Mouse (Mus musculus) midbrain, embryonic 11.5 days (tissue): ENCODE results near the gene Klhl31. TPM values are rescaled to one million over a fixed set of nuclear protein-coding genes. Genes with fewer than 3 reads are reported as not detected.
A peak's percentile ranks its signal among the peaks of the same experiment; 100 is the strongest.

ENCODE experiments used
- ATAC-seq: fragments of 200-750 bp; cut with Nextera tagmentation; 2 replicates; pipeline ENCODE4 v1.8.0; 2017; ENCODE audit warnings: moderate TSS enrichment, moderate library complexity; ENCODE audit not compliant: low FRiP score
- DNase-seq: peaks from one replicate; pipeline ENCODE4 v3.0.0; 2015; ENCODE audit warnings: low spot score; ENCODE audit errors: missing footprints
- H3K27ac ChIP-seq: fragments of 300-500 bp; sonication (generic); 2 replicates; pipeline ENCODE4 v1.5.1; 2014; ENCODE audit warnings: low read depth, low read length
- H3K27me3 ChIP-seq: fragments of 300-500 bp; sonication (generic); 2 replicates; pipeline ENCODE4 v1.6.1; 2014; ENCODE audit warnings: mild to moderate bottlenecking, low read length, moderate library complexity, mixed read lengths; ENCODE audit not compliant: control insufficient read depth, insufficient read depth
- H3K36me3 ChIP-seq: fragments of 300-500 bp; sonication (generic); 2 replicates; pipeline ENCODE4 v1.6.1; 2014; ENCODE audit warnings: mild to moderate bottlenecking, low read length, moderate library complexity, mixed read lengths; ENCODE audit not compliant: control insufficient read depth, insufficient read depth
- H3K4me1 ChIP-seq: fragments of 300-500 bp; sonication (generic); 2 replicates; pipeline ENCODE4 v1.6.1; 2014; ENCODE audit warnings: low read length; ENCODE audit not compliant: control insufficient read depth, insufficient read depth
- H3K4me2 ChIP-seq: fragments of 300-500 bp; sonication (generic); 2 replicates; pipeline ENCODE4 v1.6.1; 2014; ENCODE audit warnings: mild to moderate bottlenecking, moderate library complexity
- H3K4me3 ChIP-seq: fragments of 300-500 bp; sonication (generic); 2 replicates; pipeline ENCODE4 v1.5.1; 2014; ENCODE audit warnings: low read depth, low read length
- H3K9ac ChIP-seq: fragments of 300-500 bp; sonication (generic); 2 replicates; pipeline ENCODE4 v1.6.1; 2014; ENCODE audit warnings: low read length
- H3K9me3 ChIP-seq: fragments of 300-500 bp; sonication (generic); 2 replicates; pipeline ENCODE4 v1.6.1; 2016; ENCODE audit warnings: low read length; ENCODE audit not compliant: control insufficient read depth
- WGBS: fragments of 180-500 bp; shearing (Covaris S2); extraction: QIAGEN DNeasy Blood & Tissue Kit; methylation state at CpG from one replicate; pipeline ENCODE4 v1.1.7; 2014; 5-methylcytosine and 5-hydroxymethylcytosine counted together
- polyA plus RNA-seq: library from polyadenylated mRNA; unstranded; fragments of >200 nt; fragmentation: Nextera tagmentation; extraction: Ambion mirVana; gene quantifications from 2 replicates; pipeline ENCODE4 v1.2.1, GENCODE M21; 2014

Gene Klhl31
- polyA plus RNA-seq, 1 experiment from 2014 or later: 0.14 TPM

- Histone ChIP-seq H3K4me3 (no peak overlapping the region), H3K4me2 (no peak overlapping the region), H3K36me3 (no peaks in the 10 kb centered on the region), H3K9me3 (no peaks in the 10 kb centered on the region; the same call in 1 of the 2 replicates), H3K4me1 (no peaks in the 10 kb centered on the region), H3K9ac (no peak overlapping the region), H3K27ac (no peak overlapping the region), H3K27me3 (no peaks in the 10 kb centered on the region)
- WGBS: 85% methylated on average over 6 of the region's 6 CpGs
- peak; percentile 44 for DNase-seq
- no peak for ATAC-seq
These were observed 33.8 kb downstream of the Klhl31 start for GRCm38 (mm10) chr9:77670095-77670494.

- Histone ChIP-seq H3K36me3 (no peaks in the 10 kb centered on the region), H3K4me2 (no peak overlapping the region), H3K27ac (no peak overlapping the region), H3K9ac (no peak overlapping the region), H3K4me3 (no peak overlapping the region), H3K4me1 (no peaks in the 10 kb centered on the region), H3K9me3 (no peaks in the 10 kb centered on the region; the same call in 1 of the 2 replicates), H3K27me3 (no peaks in the 10 kb centered on the region)
- DNase-seq (no peak), ATAC-seq (no peak)
- WGBS: 89% methylated on average over 5 of the region's 5 CpGs
These were observed 34.7 kb downstream of the Klhl31 start for GRCm38 (mm10) chr9:77671004-77671403.

GRCm38 (mm10) chr9:77673218-77673617 is 36.9 kb downstream of the Klhl31 start:
- H3K4me3 ChIP-seq: no peak overlapping the region
- no peaks in the 10 kb centered on the region for H3K36me3 ChIP-seq
- no peaks in the 10 kb centered on the region; the same call in 1 of the 2 replicates for H3K9me3 ChIP-seq
- H3K27me3 ChIP-seq: no peaks in the 10 kb centered on the region
- H3K4me1 ChIP-seq: no peaks in the 10 kb centered on the region
- peak; percentile 26 for DNase-seq
- H3K4me2 ChIP-seq: no peak overlapping the region
- no peak for ATAC-seq
- WGBS: 89% methylated on average over 4 of the region's 4 CpGs
- H3K9ac ChIP-seq: no peak overlapping the region
- H3K27ac ChIP-seq: no peak overlapping the region

GRCm38 (mm10) chr9:77673986-77674385 is 37.7 kb downstream of the Klhl31 start:
- Histone ChIP-seq H3K9me3 (no peaks in the 10 kb centered on the region; the same call in 1 of the 2 replicates), H3K27me3 (no peaks in the 10 kb centered on the region), H3K9ac (no peak overlapping the region), H3K36me3 (no peaks in the 10 kb centered on the region), H3K27ac (no peak overlapping the region), H3K4me3 (no peak overlapping the region), H3K4me2 (no peak overlapping the region), H3K4me1 (no peaks in the 10 kb centered on the region)
- WGBS: 86% methylated on average over 2 of the region's 2 CpGs
- ATAC-seq (no peak), DNase-seq (peak; percentile 21)

GRCm38 (mm10) chr9:77684938-77685337 is 48.6 kb downstream of the Klhl31 start:
- DNase-seq (no peak), ATAC-seq (no peak)
- 85% methylated on average over 4 of the region's 4 CpGs for WGBS
- H3K9ac ChIP-seq: no peak overlapping the region
- H3K4me3 ChIP-seq: no peak overlapping the region
- no peaks in the 10 kb centered on the region for H3K27me3 ChIP-seq
- H3K27ac ChIP-seq: no peak overlapping the region
- no peak overlapping the region for H3K4me2 ChIP-seq
- no peaks in the 10 kb centered on the region for H3K4me1 ChIP-seq
- no peaks in the 10 kb centered on the region for H3K36me3 ChIP-seq
- H3K9me3 ChIP-seq: no peaks in the 10 kb centered on the region

GRCm38 (mm10) chr9:77685825-77686500 is 49.7 kb downstream of the Klhl31 start:
- no peak overlapping the region for H3K27ac ChIP-seq
- no peak overlapping the region for H3K4me2 ChIP-seq
- no peaks in the 10 kb centered on the region for H3K4me1 ChIP-seq
- no peaks in the 10 kb centered on the region for H3K36me3 ChIP-seq
- ATAC-seq: no peak
- no peaks in the 10 kb centered on the region for H3K9me3 ChIP-seq
- 87% methylated on average over 5 of the region's 5 CpGs for WGBS
- H3K9ac ChIP-seq: no peak overlapping the region
- no peaks in the 10 kb centered on the region for H3K27me3 ChIP-seq
- DNase-seq: no peak
- H3K4me3 ChIP-seq: no peak overlapping the region

GRCm38 (mm10) chr9:77692707-77693106 is 56.4 kb downstream of the Klhl31 start:
- Histone ChIP-seq H3K27ac (no peak overlapping the region), H3K27me3 (no peaks in the 10 kb centered on the region), H3K4me2 (no peak overlapping the region), H3K9me3 (no peaks in the 10 kb centered on the region; the same call in 1 of the 2 replicates), H3K4me3 (no peak overlapping the region), H3K9ac (no peak overlapping the region), H3K36me3 (no peaks in the 10 kb centered on the region), H3K4me1 (no peaks in the 10 kb centered on the region)
- DNase-seq (no peak), ATAC-seq (no peak)
- 80% methylated on average over 7 of the region's 7 CpGs for WGBS

- WGBS: 93% methylated on average over 1 of the region's 1 CpGs
- Histone ChIP-seq H3K9me3 (no peaks in the 10 kb centered on the region; the same call in 1 of the 2 replicates), H3K36me3 (no peaks in the 10 kb centered on the region), H3K27me3 (no peaks in the 10 kb centered on the region), H3K4me3 (no peak overlapping the region), H3K27ac (no peak overlapping the region), H3K9ac (no peak overlapping the region), H3K4me1 (no peaks in the 10 kb centered on the region), H3K4me2 (no peak overlapping the region)
- ATAC-seq: no peak
- DNase-seq: no peak
These were observed 57.1 kb downstream of the Klhl31 start for GRCm38 (mm10) chr9:77693405-77693804.

GRCm38 (mm10) chr9:77695586-77695985 is 59.3 kb downstream of the Klhl31 start:
- 76% methylated on average over 5 of the region's 5 CpGs for WGBS
- H3K27ac ChIP-seq: no peak overlapping the region
- ATAC-seq: no peak

More at GRCm38 (mm10) chr9:77695586-77695985, 59.3 kb downstream of the Klhl31 start:
- Histone ChIP-seq H3K27me3 (no peaks in the 10 kb centered on the region), H3K4me3 (no peak overlapping the region), H3K36me3 (no peaks in the 10 kb centered on the region), H3K4me1 (no peaks in the 10 kb centered on the region), H3K9me3 (no peaks in the 10 kb centered on the region; the same call in 1 of the 2 replicates), H3K9ac (no peak overlapping the region), H3K4me2 (no peak overlapping the region)
- no peak for DNase-seq
